Mouse (Mus musculus) kidney, adult 8-10 months (tissue): ENCODE measurements around the gene Dmrtc1c1.
"Not testable (repeated sequence)": the region's sequence is repeated elsewhere in the genome, so short reads cannot be mapped to it uniquely, and the experiment has no call there.

Experiments
- DNase-seq, 2 experiments: peaks; one replicate each; pipeline ENCODE4 v3.0.0; 2022

The Dmrtc1c1 gene

GRCm38 (mm10) chrX:102802663-102803062 is at the start of gene Dmrtc1c1:
Gene Dmrtc1c1 (plus strand): TSS chrX:102802963.
- DNase-seq, result not testable (repeated sequence)

- DNase-seq, result no peak
Observed at GRCm38 (mm10) chrX:102765878-102766277, 36.9 kb upstream of the Dmrtc1c1 start.

GRCm38 (mm10) chrX:102812311-102812710 is 9.5 kb downstream of the Dmrtc1c1 start:
- DNase-seq, result no peak

GRCm38 (mm10) chrX:102854516-102854915 is 51.8 kb downstream of the Dmrtc1c1 start, which contains the start of gene Dmrtc1c2:
Gene Dmrtc1c2 (minus strand): TSS chrX:102854616.
- not testable (repeated sequence) for DNase-seq
